Mouse (Mus musculus): Measurements from ENCODE around the gene Shisa9.

DNA sequence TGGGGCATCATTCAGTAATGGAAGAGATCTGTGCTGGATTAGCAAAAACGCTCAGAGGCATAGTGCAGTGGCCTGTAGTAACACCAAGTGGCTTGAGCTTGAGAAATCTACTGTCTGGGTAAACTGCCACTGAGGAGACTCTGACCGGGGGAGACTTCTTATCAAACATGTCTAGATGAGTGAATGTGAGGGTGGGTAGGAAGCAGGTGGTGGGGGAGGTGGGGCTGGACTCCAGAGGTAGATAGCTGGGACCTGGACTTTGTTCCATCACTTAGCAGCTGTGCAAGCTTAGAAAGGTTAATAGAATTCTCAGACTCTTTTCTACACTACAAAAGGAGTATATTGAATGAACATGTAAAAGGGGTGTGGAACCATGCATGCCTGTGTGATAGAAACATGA is 21.3 kb downstream of the Shisa9 start:
- TF ChIP-seq EP300 (optimal IDR thresholded peaks at IDR 0.05) (no peak), CTCF (IDR thresholded peaks at IDR 0.05; ENCODE audit: low read depth) (no peak)

Data from stomach, postnatal 0 days (tissue).